Mouse (Mus musculus): Measurements from ENCODE around the gene Gm8104. TPM values are rescaled to one million over a fixed set of nuclear protein-coding genes. Genes with fewer than 3 reads are reported as not detected.

The Gm8104 gene
- polyA plus RNA-seq (2015; fragmentation: Nextera tagmentation; extraction: Ambion mirVana): not detected in 2 replicates

DNA sequence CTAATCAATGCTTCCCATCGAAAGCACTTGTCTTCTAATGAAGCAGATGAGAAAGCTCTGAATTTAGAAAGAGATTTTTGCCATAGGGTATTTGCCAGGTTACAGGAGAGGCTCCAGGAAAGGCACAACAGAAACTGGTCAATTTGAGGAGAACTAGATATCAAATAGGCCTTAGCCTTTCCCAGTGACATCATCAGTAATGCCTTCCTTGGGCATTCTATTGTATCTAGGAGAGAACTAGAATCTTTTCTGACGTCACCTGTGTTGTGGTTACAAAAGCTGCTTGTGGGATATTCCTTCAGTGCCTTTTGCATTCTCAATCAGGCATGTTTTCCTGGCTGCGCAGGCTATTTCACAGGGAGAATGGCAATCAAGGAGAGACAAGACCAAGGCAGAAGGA lies at the start of gene Gm8104:
Gene Gm8104 (plus strand): TSS at position 301 of the 400 bp plus-strand sequence.

DNA sequence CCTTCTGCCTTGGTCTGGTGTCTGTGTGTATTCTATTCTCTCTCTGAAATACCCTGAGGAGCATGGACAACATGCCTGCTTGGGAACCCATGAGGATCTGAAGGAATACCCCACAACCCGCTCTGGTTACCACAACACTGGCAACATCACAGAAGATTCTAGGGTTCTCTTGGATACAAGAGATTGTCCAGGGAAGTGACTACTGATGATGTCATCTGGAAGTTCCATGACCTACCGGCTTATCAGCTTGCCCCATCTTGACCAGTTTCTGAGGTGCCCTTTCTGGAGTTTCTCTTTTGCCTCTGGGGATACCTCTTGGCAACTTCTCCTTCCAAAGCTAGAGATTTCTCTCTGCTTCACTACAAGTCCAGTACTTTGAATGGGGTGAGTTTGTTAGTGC lies 23.9 kb upstream of the Gm8104 start, which contains the start of gene Gm8094:
Gene Gm8094 (minus strand): TSS at position 101 of the 400 bp plus-strand sequence.

Other genes starting within 250 kb of the Gm8104 start
- gene Gm21977, start 247.1 kb upstream of the Gm8104 start, polyA plus RNA-seq (2015; fragmentation: Nextera tagmentation; extraction: Ambion mirVana): not detected in 2 replicates
- not detected in 2 replicates for gene Gm8082, start 107.0 kb upstream of the Gm8104 start, polyA plus RNA-seq (2015; fragmentation: Nextera tagmentation; extraction: Ambion mirVana)
- gene Gm10376, start 85.0 kb upstream of the Gm8104 start, polyA plus RNA-seq (2015; fragmentation: Nextera tagmentation; extraction: Ambion mirVana): not detected in 2 replicates
- gene Gm8094, start 24.0 kb upstream of the Gm8104 start, polyA plus RNA-seq (2015; fragmentation: Nextera tagmentation; extraction: Ambion mirVana): not detected in 2 replicates
- not detected in 2 replicates for gene Gm7233, start 79.3 kb downstream of the Gm8104 start, polyA plus RNA-seq (2015; fragmentation: Nextera tagmentation; extraction: Ambion mirVana)
- not detected in 2 replicates for gene Gm8122, start 134.7 kb downstream of the Gm8104 start, polyA plus RNA-seq (2015; fragmentation: Nextera tagmentation; extraction: Ambion mirVana)
- gene Gm8126, start 158.0 kb downstream of the Gm8104 start, polyA plus RNA-seq (2015; fragmentation: Nextera tagmentation; extraction: Ambion mirVana): not detected in 2 replicates
- not detected in 2 replicates for gene Gm9732, start 174.4 kb downstream of the Gm8104 start, polyA plus RNA-seq (2015; fragmentation: Nextera tagmentation; extraction: Ambion mirVana)
- gene Gm8127, start 193.2 kb downstream of the Gm8104 start, polyA plus RNA-seq (2015; fragmentation: Nextera tagmentation; extraction: Ambion mirVana): not detected in 2 replicates
- not detected in 2 replicates for gene 1700001F09Rik, start 247.2 kb downstream of the Gm8104 start, polyA plus RNA-seq (2015; fragmentation: Nextera tagmentation; extraction: Ambion mirVana)

All from spleen, postnatal 0 days (tissue).